ENCODE assay signal across 22 mouse cellular contexts in genomic region chr17:85171951-85172350, GRCm38 (mm10).
A peak's percentile ranks its signal among the peaks of the same experiment; 100 is the strongest.
DNase-seq lines count a peak whose midpoint lies in the region; ATAC-seq lines count a peak whose summit lies in the region.
"Had no signal": no experiment of that assay in that cellular context is flagged by ENCODE, and none has a peak within 500 bp of the region (broad histone marks: within the 10 kb centered on the region; RNA-seq: fewer than 3 reads in every experiment).

No protein-coding gene starts in this region.

- 0 out of 2 replicates have a peak, but pooled peaks cover 6% of the 10 kb centered on the region for H3K4me1 ChIP-seq in forebrain, embryonic 14.5 days (ENCODE audit: control insufficient read depth, insufficient read depth, low read length)
- peaks cover 6% of the 10 kb centered on the region for H3K4me1 ChIP-seq in forebrain, embryonic 13.5 days
- no peaks in the 10 kb centered on the region for H3K4me1 ChIP-seq in hindbrain, embryonic 11.5 days (replicated peaks; ENCODE audit: control insufficient read depth, insufficient read depth, low read length)
- peaks cover 15% of the 10 kb centered on the region for H3K4me1 ChIP-seq in hindbrain, embryonic 10.5 days (replicated peaks)
- H3K4me1 ChIP-seq: intestine, embryonic 15.5 days had no signal

- ATAC-seq in forebrain, embryonic 14.5 days: no peak
- ATAC-seq in forebrain, embryonic 13.5 days: no peak
- no peak for ATAC-seq in hindbrain, embryonic 11.5 days (ENCODE audit: low FRiP score)
- ATAC-seq: hindbrain, embryonic 16.5 days; intestine, embryonic 15.5 days; liver, postnatal 0 days; lung, postnatal 0 days; Patski had no signal

- H3K27ac ChIP-seq in forebrain, embryonic 14.5 days (ENCODE audit: low read depth, low read length): no peak overlapping the region
- H3K27ac ChIP-seq in forebrain, embryonic 13.5 days: no peak overlapping the region
- no peak overlapping the region for H3K27ac ChIP-seq in hindbrain, embryonic 11.5 days (ENCODE audit: low read depth, low read length)
- no peak overlapping the region for H3K27ac ChIP-seq in hindbrain, embryonic 10.5 days
- H3K27ac ChIP-seq: intestine, embryonic 15.5 days; macrophage had no signal

- no peak overlapping the region for H3K4me2 ChIP-seq in forebrain, embryonic 14.5 days (ENCODE audit: low read length)
- no peak overlapping the region for H3K4me2 ChIP-seq in forebrain, embryonic 13.5 days
- H3K4me2 ChIP-seq in hindbrain, embryonic 11.5 days (replicated peaks; ENCODE audit: low read depth, low read length): no peak overlapping the region
- H3K4me2 ChIP-seq: intestine, embryonic 15.5 days had no signal

- DNase-seq in forebrain, embryonic 14.5 days (ENCODE audit: low spot score): peak; percentile 17
- peak; percentile 19 for DNase-seq in hindbrain, embryonic 11.5 days (ENCODE audit: low spot score)
- DNase-seq in hindbrain, embryonic 10.5 days (ENCODE audit: low spot score): no peak
- DNase-seq in embryo, embryonic 11 days: peak; percentile 41
- DNase-seq in retina, postnatal 1 day: peak; percentile 87
- no peak for DNase-seq in urinary bladder, adult 18-20 months (ENCODE audit: low spot score in 2 of 2)
- DNase-seq: cerebellum, adult 11-12 months; cerebellum, postnatal 14 days; gastrocnemius, postnatal 25 days; heart, postnatal 4 days; kidney, adult 8-10 months; kidney, postnatal 36 days; layer of hippocampus, postnatal 36 days; liver, postnatal 0 days; thymus, postnatal 14 days had no signal

- H3K36me3 ChIP-seq in forebrain, embryonic 14.5 days (ENCODE audit: control insufficient read depth, insufficient read depth, low read length): no peaks in the 10 kb centered on the region
- no peaks in the 10 kb centered on the region for H3K36me3 ChIP-seq in forebrain, embryonic 13.5 days (ENCODE audit: poor library complexity, severe bottlenecking)
- no peaks in the 10 kb centered on the region for H3K36me3 ChIP-seq in hindbrain, embryonic 11.5 days (ENCODE audit: control insufficient read depth, insufficient read depth, low read length)
- no peaks in the 10 kb centered on the region for H3K36me3 ChIP-seq in hindbrain, embryonic 10.5 days
- H3K36me3 ChIP-seq: intestine, embryonic 15.5 days had no signal

- H3K27me3 ChIP-seq in forebrain, embryonic 14.5 days (replicated peaks; ENCODE audit: control insufficient read depth, insufficient read depth, low read length): no peaks in the 10 kb centered on the region
- H3K27me3 ChIP-seq in forebrain, embryonic 13.5 days: no peaks in the 10 kb centered on the region; the same call in 1 of the 2 replicates
- no peaks in the 10 kb centered on the region for H3K27me3 ChIP-seq in hindbrain, embryonic 11.5 days (ENCODE audit: control insufficient read depth, insufficient read depth, low read length)
- no peaks in the 10 kb centered on the region for H3K27me3 ChIP-seq in hindbrain, embryonic 10.5 days (ENCODE audit: insufficient read depth, poor library complexity, severe bottlenecking)
- H3K27me3 ChIP-seq: intestine, embryonic 15.5 days; Patski had no signal

- no peaks in the 10 kb centered on the region for H3K9me3 ChIP-seq in forebrain, embryonic 14.5 days (replicated peaks; ENCODE audit: control insufficient read depth, low read length)
- H3K9me3 ChIP-seq in forebrain, embryonic 13.5 days (replicated peaks): no peaks in the 10 kb centered on the region
- no peaks in the 10 kb centered on the region for H3K9me3 ChIP-seq in hindbrain, embryonic 11.5 days (ENCODE audit: control insufficient read depth, low read length)
- no peaks in the 10 kb centered on the region for H3K9me3 ChIP-seq in hindbrain, embryonic 10.5 days
- H3K9me3 ChIP-seq: intestine, embryonic 15.5 days had no signal

- no peak overlapping the region for H3K9ac ChIP-seq in forebrain, embryonic 14.5 days (ENCODE audit: low read length)
- H3K9ac ChIP-seq in forebrain, embryonic 13.5 days: no peak overlapping the region
- H3K9ac ChIP-seq in hindbrain, embryonic 11.5 days (ENCODE audit: low read depth, low read length): no peak overlapping the region
- H3K9ac ChIP-seq: intestine, embryonic 15.5 days; liver, postnatal 0 days had no signal

- 7% methylated on average over 4 of the region's 4 CpGs for WGBS in forebrain, embryonic 14.5 days
- 4% methylated on average over 4 of the region's 4 CpGs for WGBS in forebrain, embryonic 13.5 days
- WGBS in hindbrain, embryonic 11.5 days: 26% methylated on average over 4 of the region's 4 CpGs
- WGBS in hindbrain, embryonic 10.5 days: 15% methylated on average over 4 of the region's 4 CpGs

- H3K4me3 ChIP-seq in forebrain, embryonic 14.5 days (ENCODE audit: low read depth, low read length): no peak overlapping the region
- H3K4me3 ChIP-seq in forebrain, embryonic 13.5 days: no peak overlapping the region
- no peak overlapping the region for H3K4me3 ChIP-seq in hindbrain, embryonic 11.5 days (ENCODE audit: low read depth, low read length)
- no peak overlapping the region for H3K4me3 ChIP-seq in hindbrain, embryonic 10.5 days
- H3K4me3 ChIP-seq: erythroblast, embryonic 14.5 days; intestine, embryonic 15.5 days had no signal

Comparison
In these comparisons a context has a peak if more than half of its experiments do, and no peak if none do; other contexts are left out.
1. DNase-seq: peak in forebrain, embryonic 14.5 days (single experiment), hindbrain, embryonic 11.5 days (single experiment), embryo, embryonic 11 days (single experiment) and retina, postnatal 1 day (single experiment); none in hindbrain, embryonic 10.5 days (single experiment) and urinary bladder, adult 18-20 months (0 of 2).